Mouse (Mus musculus) B cell, adult 67 days (primary cell): ENCODE results near the gene Speer4a. TPM values are rescaled to one million over a fixed set of nuclear protein-coding genes. Genes with fewer than 3 reads are reported as not detected.

Experiments used
- total RNA-seq, 2 experiments: library from RNA; stranded (reverse); gene quantifications; 4 replicates each; pipeline ENCODE4 v1.2.4; 2023

Speer4a gene
- total RNA-seq = not detected

GRCm38 (mm10) chr5:26039458-26039857, at the start of gene Speer4a:
Gene Speer4a (minus strand): TSS chr5:26039558.

DNA sequence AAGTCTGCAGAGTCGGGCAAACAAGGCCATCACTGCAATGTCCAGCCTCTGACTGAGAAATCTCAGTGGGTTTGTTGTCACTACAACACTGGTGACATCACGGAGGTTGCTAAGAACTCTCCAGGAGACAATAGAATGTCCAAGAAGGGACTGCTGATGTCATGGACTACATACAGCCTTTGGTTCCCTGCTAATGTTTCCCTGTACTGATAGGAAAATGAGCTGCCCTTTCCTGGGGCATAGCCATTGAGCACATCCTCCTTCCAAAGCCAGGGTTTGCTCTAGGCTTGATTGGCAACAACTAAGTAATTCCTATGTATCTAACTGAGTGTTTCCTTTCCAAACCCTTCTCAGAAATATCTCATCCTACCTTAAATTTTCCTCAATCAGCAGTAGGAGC, 19.1 kb upstream of the Speer4a start, which contains the start of gene Gm7347:
Gene Gm7347, minus strand, starts transcription at position 101 of the 400 bp plus-strand sequence.

DNA sequence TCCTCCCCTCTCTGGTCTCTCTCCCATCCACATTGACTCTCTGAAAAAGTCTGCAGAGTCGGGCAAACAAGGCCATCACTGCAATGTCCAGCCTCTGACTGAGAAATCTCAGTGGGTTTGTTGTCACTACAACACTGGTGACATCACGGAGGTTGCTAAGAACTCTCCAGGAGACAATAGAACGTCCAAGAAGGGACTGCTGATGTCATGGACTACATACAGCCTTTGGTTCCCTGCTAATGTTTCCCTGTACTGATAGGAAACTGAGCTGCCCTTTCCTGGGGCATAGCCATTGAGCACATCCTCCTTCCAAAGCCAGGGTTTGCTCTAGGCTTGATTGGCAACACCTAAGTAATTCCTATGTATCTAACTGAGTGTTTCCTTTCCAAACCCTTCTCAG, 16.5 kb downstream of the Speer4a start, which contains the start of gene Gm5862:
Gene Gm5862, minus strand, starts transcription at position 101 of the 400 bp plus-strand sequence.

GRCm38 (mm10) chr5:26004698-26005097, 34.7 kb downstream of the Speer4a start, which contains the start of gene Gm1979:
Gene Gm1979 (minus strand): TSS chr5:26004798.

GRCm38 (mm10) chr5:25988550-25988949, 50.8 kb downstream of the Speer4a start, which contains the start of gene Gm21698:
Gene Gm21698 (minus strand): TSS chr5:25988650.

Other genes with a start within 250 kb of the Speer4a start
- gene Gm21663, start 97.2 kb downstream of the Speer4a start, total RNA-seq = not detected
- not detected for gene Gm21671, start 85.1 kb downstream of the Speer4a start, total RNA-seq
- gene Gm21680, start 66.9 kb downstream of the Speer4a start, total RNA-seq = not detected
- not detected for gene Gm21698, start 50.9 kb downstream of the Speer4a start, total RNA-seq
- not detected for gene Gm1979, start 34.8 kb downstream of the Speer4a start, total RNA-seq
- not detected for gene Gm5862, start 16.6 kb downstream of the Speer4a start, total RNA-seq
- gene Gm7347, start 19.0 kb upstream of the Speer4a start, total RNA-seq = not detected
- not detected for gene Gm10471, start 49.7 kb upstream of the Speer4a start, total RNA-seq
- gene 5031410I06Rik, start 65.8 kb upstream of the Speer4a start, total RNA-seq = not detected
- gene Gm10220, start 81.9 kb upstream of the Speer4a start, total RNA-seq = not detected
- gene Gm7361, start 218.1 kb upstream of the Speer4a start, total RNA-seq = not detected